Mouse (Mus musculus) erythroblast, embryonic 14.5 days (primary cell): ENCODE results near the gene Daam1.
"Not testable (repeated sequence)": the region's sequence is repeated elsewhere in the genome, so short reads cannot be mapped to it uniquely, and the experiment has no call there.

Experiments used
- GATA1 ChIP-seq: IDR thresholded peaks from 2 replicates; pipeline ENCODE4 v1.6.1; 2012; ENCODE audit warnings: low read length, inconsistent platforms, mixed read lengths
- TAL1 ChIP-seq: IDR thresholded peaks from 3 replicates; pipeline ENCODE4 v1.6.1; 2012; ENCODE audit warnings: low read length, inconsistent platforms, mixed read lengths

- TF ChIP-seq GATA1, TAL1: not testable (repeated sequence)
Observed at GRCm38 (mm10) chr12:71847024-71847423, 16.1 kb downstream of the Daam1 start.
